Mouse (Mus musculus) heart, adult 2 months (tissue): ENCODE measurements around the gene Ccdc189. TPM values are rescaled to one million over a fixed set of nuclear protein-coding genes. Genes with fewer than 3 reads are reported as not detected.

ENCODE experiments used
- DNase-seq, 2 experiments: peaks; one replicate each; pipeline ENCODE4 v3.0.0; 2021
- H3K27ac ChIP-seq: fragments of 200-600 bp; 2 replicates; pipeline ENCODE4 v1.8.1; 2022
- H3K27me3 ChIP-seq: fragments of 200-500 bp; 2 replicates; pipeline ENCODE4 v1.6.1; 2012; ENCODE audit warnings: mild to moderate bottlenecking, low read length, inconsistent platforms, mixed read lengths; ENCODE audit not compliant: control insufficient read depth, insufficient read depth
- H3K36me3 ChIP-seq: fragments of 200-500 bp; 2 replicates; pipeline ENCODE4 v1.6.1; 2012; ENCODE audit warnings: low read length, inconsistent platforms; ENCODE audit not compliant: control insufficient read depth, insufficient read depth
- H3K4me1 ChIP-seq: fragments of 200-500 bp; 2 replicates; pipeline ENCODE4 v1.6.1; 2011; ENCODE audit warnings: low read length; ENCODE audit not compliant: control insufficient read depth, insufficient read depth
- H3K4me3 ChIP-seq: fragments of 200-600 bp; 2 replicates; pipeline ENCODE4 v1.8.1; 2022
- H3K79me2 ChIP-seq: fragments of 200-500 bp; replicated peaks from 2 replicates; pipeline ENCODE4 v1.6.1; 2012; ENCODE audit warnings: mild to moderate bottlenecking, inconsistent platforms, low read length, moderate library complexity, mixed read lengths; ENCODE audit not compliant: control insufficient read depth, insufficient read depth
- H3K9ac ChIP-seq: fragments of 200-500 bp; 2 replicates; pipeline ENCODE4 v1.6.1; 2012; ENCODE audit warnings: low read depth, mild to moderate bottlenecking, control low read depth, inconsistent platforms, low read length, mixed read lengths
- CTCF ChIP-seq: fragments of 200-600 bp; IDR thresholded peaks from 2 replicates; pipeline ENCODE4 v1.8.1; 2022; ENCODE audit warnings: antibody characterized with exemption, mild to moderate bottlenecking, moderate library complexity
- EP300 ChIP-seq: fragments of 200-500 bp; IDR thresholded peaks from 2 replicates; pipeline ENCODE4 v1.6.1; 2011; ENCODE audit warnings: low read depth, low read length, control low read depth; ENCODE audit not compliant: insufficient read depth
- POLR2A ChIP-seq: fragments of 200-500 bp; IDR thresholded peaks from 2 replicates; pipeline ENCODE4 v1.6.1; 2011; ENCODE audit warnings: mild to moderate bottlenecking, low read depth, low read length, control low read depth; ENCODE audit not compliant: insufficient read depth
- WGBS: fragments of 180-500 bp; shearing (Covaris S2); methylation state at CpG from one replicate; pipeline ENCODE4 v1.1.7; 2018; 5-methylcytosine and 5-hydroxymethylcytosine counted together
- intact Hi-C: fragments of 180-260 bp; cut with DNase I; formaldehyde crosslinking; loops from one replicate; pipeline ENCODE4 v1.15.1; 2025
- polyA plus RNA-seq: library from polyadenylated mRNA; depleted of rRNA; stranded (reverse); fragments of >200 nt; gene quantifications from 2 replicates; pipeline ENCODE4 v1.2.3, GENCODE M21; 2012
- total RNA-seq, 2 experiments: library from RNA; stranded (reverse); gene quantifications; 2 replicates each; pipeline ENCODE4 v1.2.3; 2021

The Ccdc189 gene
- total and polyA plus RNA-seq, 3 experiments, result 10.4 to 11.7 (median 10.6) TPM

- no peaks in the 10 kb centered on the region for H3K36me3 ChIP-seq
- H3K9ac ChIP-seq, result peak overlapping the region; percentile 90
- no peak for TF ChIP-seq CTCF
- TF ChIP-seq POLR2A, result no peak
- no peak for TF ChIP-seq EP300
- H3K79me2 ChIP-seq, result no peaks in the 10 kb centered on the region
- no peaks in the 10 kb centered on the region for H3K27me3 ChIP-seq
- peak overlapping the region; percentile 99 for H3K4me3 ChIP-seq
- intact Hi-C loops, result loop anchor here (5.0 kb wide), 1 partner anchor 267 kb away; the partner anchor contains the start of gene Zfp768
- peaks cover 5% of the 10 kb centered on the region for H3K4me1 ChIP-seq
- no peak for DNase-seq
- peak overlapping the region; percentile 89 for H3K27ac ChIP-seq
- 22% methylated on average over 8 of the region's 8 CpGs for WGBS
Observed at GRCm38 (mm10) chr7:127614091-127614490, 25.7 kb upstream of the Ccdc189 start.

- intact Hi-C loops, result loop anchor here (5.0 kb wide), 1 partner anchor 266 kb away; the partner anchor contains the start of gene Zfp768
- Histone ChIP-seq H3K4me3 (no peak overlapping the region), H3K27me3 (no peaks in the 10 kb centered on the region), H3K4me1 (peaks cover 5% of the 10 kb centered on the region), H3K36me3 (no peaks in the 10 kb centered on the region), H3K27ac (peak overlapping the region; percentile 89; the same call in 1 of the 2 replicates), H3K9ac (no peak overlapping the region), H3K79me2 (no peaks in the 10 kb centered on the region)
- no peak for DNase-seq
- WGBS, result 68% methylated on average over 8 of the region's 8 CpGs
- TF ChIP-seq POLR2A, result no peak; the same call in 1 of the 2 replicates
- no peak for TF ChIP-seq EP300
- no peak for TF ChIP-seq CTCF
Observed at GRCm38 (mm10) chr7:127613501-127613900, 25.1 kb upstream of the Ccdc189 start.

GRCm38 (mm10) chr7:127611561-127611960 lies 23.2 kb upstream of the Ccdc189 start:
- DNase-seq, result no peak

GRCm38 (mm10) chr7:127611011-127611410 lies 22.6 kb upstream of the Ccdc189 start:
- H3K79me2 ChIP-seq, result no peaks in the 10 kb centered on the region
- WGBS, result 98% methylated on average over 29 of the region's 29 CpGs
- H3K4me1 ChIP-seq, result peaks cover 5% of the 10 kb centered on the region
- no peak for DNase-seq
- H3K27me3 ChIP-seq, result no peaks in the 10 kb centered on the region
- H3K36me3 ChIP-seq, result no peaks in the 10 kb centered on the region
- intact Hi-C loops, result loop anchor here (5.0 kb wide), 1 partner anchor 264 kb away; the partner anchor contains the start of gene Zfp768
- TF ChIP-seq POLR2A (no peak), CTCF (no peak), EP300 (no peak)
- no peak overlapping the region for H3K4me3 ChIP-seq
- H3K27ac ChIP-seq, result no peak overlapping the region
- no peak overlapping the region for H3K9ac ChIP-seq

More at GRCm38 (mm10) chr7:127611561-127611960, 23.2 kb upstream of the Ccdc189 start:
- Histone ChIP-seq H3K27me3 (no peaks in the 10 kb centered on the region), H3K36me3 (no peaks in the 10 kb centered on the region), H3K27ac (no peak overlapping the region), H3K9ac (no peak overlapping the region), H3K4me1 (peaks cover 5% of the 10 kb centered on the region), H3K79me2 (no peaks in the 10 kb centered on the region), H3K4me3 (no peak overlapping the region)
- intact Hi-C loops, result loop anchor here (5.0 kb wide), 1 partner anchor 264 kb away; the partner anchor contains the start of gene Zfp768
- TF ChIP-seq POLR2A, result no peak
- TF ChIP-seq EP300, result no peak
- TF ChIP-seq CTCF, result no peak
- WGBS, result 96% methylated on average over 26 of the region's 26 CpGs

GRCm38 (mm10) chr7:127607150-127607549 lies 18.8 kb upstream of the Ccdc189 start:
- Histone ChIP-seq H3K36me3 (no peaks in the 10 kb centered on the region), H3K4me3 (no peak overlapping the region), H3K27ac (no peak overlapping the region), H3K9ac (no peak overlapping the region), H3K27me3 (no peaks in the 10 kb centered on the region), H3K79me2 (no peaks in the 10 kb centered on the region), H3K4me1 (no peaks in the 10 kb centered on the region)
- intact Hi-C loops, result no loop called here
- WGBS, result 74% methylated on average over 6 of the region's 6 CpGs
- DNase-seq, result no peak
- TF ChIP-seq CTCF (no peak), POLR2A (no peak), EP300 (no peak)

GRCm38 (mm10) chr7:127604256-127604655 lies 15.9 kb upstream of the Ccdc189 start:
- TF ChIP-seq CTCF, result no peak
- 0 out of 2 replicates have a peak, but pooled peaks have one; percentile 4 for TF ChIP-seq POLR2A
- Histone ChIP-seq H3K9ac (no peak overlapping the region), H3K27ac (no peak overlapping the region), H3K4me1 (no peaks in the 10 kb centered on the region), H3K36me3 (no peaks in the 10 kb centered on the region), H3K27me3 (no peaks in the 10 kb centered on the region), H3K79me2 (no peaks in the 10 kb centered on the region), H3K4me3 (no peak overlapping the region)
- 81% methylated on average over 10 of the region's 10 CpGs for WGBS
- DNase-seq, result no peak
- intact Hi-C loops, result loop anchor here (5.0 kb wide), 1 partner anchor 43 kb away; no protein-coding TSS in a partner anchor
